Mouse (Mus musculus): ENCODE measurements around the gene Ptgds. TPM values are rescaled to one million over a fixed set of nuclear protein-coding genes. Genes with fewer than 3 reads are reported as not detected.

The Ptgds gene
- 100 to 1,000 TPM; 665 to 881 TPM for total RNA-seq (2021)

DNA sequence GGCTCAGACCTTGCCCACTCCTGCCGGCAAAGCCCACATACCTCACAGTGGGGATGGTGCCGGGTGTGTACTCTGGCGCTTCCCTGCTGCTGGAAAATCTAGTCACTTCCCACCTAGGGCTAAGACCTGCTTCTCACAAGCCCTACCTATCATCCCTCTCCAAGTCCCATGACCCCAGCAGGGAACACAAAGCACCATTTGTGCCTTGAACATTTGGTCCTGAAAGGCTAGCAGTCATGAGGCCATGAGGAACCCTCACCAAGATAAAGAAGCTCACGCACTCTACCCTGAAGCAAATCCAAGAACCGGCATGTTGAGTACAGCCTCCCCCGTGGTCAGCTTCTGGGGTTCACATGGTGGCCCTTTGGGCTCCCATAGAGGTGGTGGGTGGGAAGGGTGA, at the start of gene Ptgds:
TSS of gene Ptgds (minus strand) at position 78 of the 400 bp plus-strand sequence.
- no peak for DNase-seq
- intact Hi-C loops (cut with DNase I) = no loop called here

DNA sequence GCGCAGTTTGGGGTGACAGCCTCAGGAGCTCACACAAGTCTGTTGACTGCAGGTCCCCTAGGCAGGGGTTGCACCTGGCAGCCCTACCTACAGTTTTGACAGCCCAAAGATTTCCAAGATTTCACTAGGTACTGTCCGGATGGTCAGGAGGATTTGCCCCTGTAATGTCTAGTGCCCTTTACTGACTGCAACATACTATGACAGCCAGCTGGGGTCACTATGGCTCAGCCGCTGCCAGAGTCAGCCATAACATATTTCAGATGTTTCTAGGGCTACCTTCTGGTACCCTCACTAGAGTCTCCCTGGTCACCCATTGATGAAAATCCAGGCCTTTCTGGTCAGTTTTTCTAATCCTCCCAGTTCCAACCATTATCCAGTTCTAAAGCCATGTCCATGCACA, 40.1 kb upstream of the Ptgds start:
- intact Hi-C loops (cut with DNase I) = no loop called here
- DNase-seq = no peak

DNA sequence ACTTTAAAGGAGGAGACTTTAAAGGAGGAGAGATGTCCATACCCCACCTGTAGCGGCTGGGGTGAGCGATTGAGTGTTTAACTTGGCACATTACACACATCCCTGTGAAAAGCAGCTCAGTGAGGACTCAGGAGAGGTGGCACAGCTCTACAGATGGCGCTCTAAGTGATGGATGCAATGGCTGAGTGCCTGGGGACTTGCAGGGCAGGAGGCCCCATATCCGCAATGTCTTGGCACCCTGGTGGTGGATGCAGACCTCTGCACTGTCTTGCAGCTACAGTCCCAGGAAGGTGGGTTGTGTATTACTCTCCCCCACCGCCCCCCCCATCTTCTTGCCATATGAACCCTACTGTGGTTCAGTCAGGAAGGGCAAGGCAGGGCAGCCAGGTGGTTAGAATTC, 37.1 kb upstream of the Ptgds start:
- intact Hi-C loops (cut with DNase I) = no loop called here
- DNase-seq = no peak

DNA sequence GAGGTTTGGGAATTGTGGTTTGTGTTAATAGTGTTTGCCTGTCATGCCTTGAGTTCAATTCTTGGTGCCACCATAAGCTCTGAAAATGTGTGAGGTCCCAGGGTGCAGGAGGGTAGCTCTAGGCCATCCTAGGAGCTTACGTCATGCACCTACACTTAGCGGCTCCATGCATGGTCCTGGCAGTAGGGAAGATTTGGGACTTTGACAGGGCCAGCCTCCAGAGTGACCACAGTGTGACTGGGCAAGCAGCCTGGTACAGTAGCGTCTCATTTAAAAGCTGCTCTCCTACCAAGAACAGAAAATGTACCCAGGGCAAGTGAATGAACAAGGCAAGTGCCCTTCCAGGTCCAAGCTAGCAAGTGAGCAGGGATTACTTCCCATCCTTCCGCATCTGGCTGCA, 36.0 kb upstream of the Ptgds start:
- intact Hi-C loops (cut with DNase I) = no loop called here
- no peak for DNase-seq

DNA sequence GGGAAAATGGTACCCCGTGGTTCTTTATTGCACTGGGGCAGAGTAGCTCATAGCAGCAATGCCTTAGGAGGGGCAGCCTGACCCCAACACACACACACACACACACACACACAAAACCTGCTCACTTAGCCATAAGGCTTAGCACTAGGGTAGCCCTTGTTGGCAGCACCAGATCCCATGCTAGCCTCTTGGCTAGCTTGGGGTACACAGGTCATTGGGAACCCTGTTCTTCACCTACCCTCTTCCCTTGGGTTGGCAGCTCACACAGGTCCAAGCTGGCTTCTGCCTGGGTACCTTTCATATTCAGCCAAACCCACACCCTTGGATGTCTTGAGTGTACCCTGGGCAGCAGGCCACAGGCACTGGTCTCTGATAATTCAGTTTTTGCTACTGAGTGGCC, 35.2 kb upstream of the Ptgds start:
- DNase-seq = no peak
- intact Hi-C loops (cut with DNase I) = no loop called here

DNA sequence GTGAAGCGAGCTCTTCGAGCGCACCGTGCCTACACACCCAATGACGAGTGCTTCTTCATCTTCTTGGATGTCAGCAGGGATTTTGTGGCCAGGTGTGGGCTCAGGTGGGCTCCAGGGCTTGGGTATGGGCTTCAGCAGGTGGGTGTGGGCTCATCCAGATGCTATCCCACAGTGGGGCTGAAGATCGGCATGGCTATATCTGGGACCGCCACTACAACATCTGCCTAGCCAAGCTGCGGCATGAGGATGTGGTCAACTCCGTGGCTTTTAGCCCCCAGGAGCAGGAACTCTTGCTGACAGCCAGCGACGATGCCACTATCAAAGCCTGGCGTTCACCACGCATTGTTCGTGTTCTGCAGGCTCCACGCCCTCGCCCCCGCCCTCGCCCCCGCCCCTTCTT, 34.7 kb upstream of the Ptgds start:
- intact Hi-C loops (cut with DNase I) = no loop called here
- no peak for DNase-seq

DNA sequence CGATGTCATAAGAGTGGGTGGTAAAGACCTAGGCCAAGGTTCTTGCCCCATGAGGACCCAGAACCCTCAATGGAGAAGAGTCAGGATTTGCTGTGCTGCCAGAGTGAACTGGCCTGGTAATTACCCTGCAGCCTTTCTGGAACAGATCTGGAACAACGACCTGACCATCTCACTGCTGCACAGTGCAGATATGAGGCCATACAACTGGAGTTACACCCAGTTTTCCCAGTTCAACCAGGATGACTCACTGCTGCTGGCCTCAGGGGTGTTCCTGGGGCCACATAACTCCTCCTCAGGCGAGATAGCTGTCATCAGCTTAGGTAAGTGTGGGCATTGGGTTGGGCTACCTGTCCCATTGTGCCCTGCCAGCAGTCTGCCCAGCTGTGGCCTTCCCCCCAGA, 32.9 kb upstream of the Ptgds start:
- intact Hi-C loops (cut with DNase I) = no loop called here
- no peak for DNase-seq

DNA sequence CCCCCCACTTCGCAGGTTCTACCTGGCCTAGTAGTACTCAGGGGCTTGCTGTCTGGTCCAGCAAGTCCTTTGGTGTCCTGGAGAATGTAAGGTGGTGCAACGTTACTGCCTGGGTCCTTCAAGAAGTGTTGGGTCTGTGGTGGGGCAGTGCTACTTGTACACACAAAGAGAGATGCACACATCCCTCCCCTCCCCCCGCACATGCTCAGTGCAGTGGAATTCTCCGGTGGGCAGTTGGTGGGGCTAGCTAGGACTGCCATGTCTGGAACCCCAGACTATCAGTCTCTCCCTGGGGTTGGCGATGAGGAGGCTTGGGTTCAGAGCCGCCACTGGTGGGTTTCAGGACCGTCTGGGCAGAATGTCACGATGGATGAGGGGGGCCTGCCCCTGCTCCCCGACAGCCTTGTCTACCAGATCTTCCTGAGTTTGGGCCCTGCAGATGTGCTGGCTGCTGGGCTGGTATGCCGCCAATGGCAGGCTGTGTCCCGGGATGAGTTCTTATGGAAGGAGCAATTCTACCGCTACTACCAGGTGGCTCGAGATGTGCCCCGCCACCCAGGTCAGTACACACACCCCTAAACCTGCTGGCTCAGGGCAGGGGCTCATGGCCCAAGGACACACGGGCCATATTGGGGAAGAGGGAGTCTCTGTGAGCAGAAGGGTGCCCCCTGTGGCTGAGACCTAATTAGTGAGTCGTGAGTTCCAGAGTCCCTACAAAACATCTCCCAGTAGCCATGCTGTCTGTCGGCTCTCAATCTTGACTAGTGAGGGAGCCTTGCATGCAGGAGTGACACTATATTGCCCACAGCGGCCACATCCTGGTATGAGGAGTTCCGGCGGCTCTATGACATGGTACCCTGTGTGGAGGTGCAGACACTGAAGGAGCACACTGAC, 32.0 kb upstream of the Ptgds start, which contains the start of gene C8g:
TSS of gene C8g (minus strand) at position 127 of the 894 bp plus-strand sequence.
- intact Hi-C loops (cut with DNase I) = no loop called here

DNA sequence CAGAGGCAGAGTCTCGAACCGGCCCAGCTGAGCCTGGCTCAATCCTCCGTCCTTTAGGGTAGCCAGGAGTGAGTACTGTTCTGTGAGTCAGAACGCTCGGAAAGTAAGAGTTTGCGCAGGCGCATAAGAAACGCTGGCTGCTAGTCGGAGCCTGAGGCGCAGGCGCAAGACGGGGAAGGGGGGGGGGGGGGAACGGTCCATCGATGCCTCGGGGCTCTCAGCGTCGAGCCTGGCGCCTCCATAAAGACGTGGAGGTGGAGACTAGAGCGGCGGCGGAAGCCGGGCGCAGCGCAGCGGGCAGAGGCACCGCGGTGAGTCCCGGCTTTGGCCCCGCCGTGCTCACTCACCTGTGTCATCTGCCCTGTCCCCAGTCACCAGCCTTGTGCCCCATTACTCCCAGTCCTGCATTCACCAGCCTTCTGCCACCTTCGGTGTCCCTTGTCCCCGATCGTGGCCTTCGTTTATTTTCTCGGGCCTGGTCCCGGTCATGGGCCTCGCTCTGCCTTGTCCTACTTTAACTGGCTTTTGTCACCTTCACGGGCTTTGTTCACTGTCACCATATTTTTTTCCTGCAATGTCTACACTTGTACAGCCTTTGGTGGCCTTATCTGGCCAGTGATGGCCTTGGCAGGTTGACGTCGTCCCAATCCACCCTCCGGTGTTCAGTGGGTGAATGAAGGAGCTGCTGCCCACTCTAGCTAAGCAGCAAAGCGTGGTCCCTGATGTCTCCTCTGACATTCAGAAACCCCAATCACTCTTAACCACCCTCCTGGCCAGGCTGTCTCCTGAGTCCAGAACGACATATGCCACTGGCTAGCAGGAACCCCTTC, 30.9 kb upstream of the Ptgds start, which contains the start of gene Fbxw5:
TSS of gene Fbxw5 (plus strand) at position 175 of the 830 bp plus-strand sequence.
- DNase-seq = peak; percentile 89
- intact Hi-C loops (cut with DNase I) = no loop called here

More for the DNA sequence above, 32.0 kb upstream of the Ptgds start, which contains the start of gene C8g:
- no peak for DNase-seq

DNA sequence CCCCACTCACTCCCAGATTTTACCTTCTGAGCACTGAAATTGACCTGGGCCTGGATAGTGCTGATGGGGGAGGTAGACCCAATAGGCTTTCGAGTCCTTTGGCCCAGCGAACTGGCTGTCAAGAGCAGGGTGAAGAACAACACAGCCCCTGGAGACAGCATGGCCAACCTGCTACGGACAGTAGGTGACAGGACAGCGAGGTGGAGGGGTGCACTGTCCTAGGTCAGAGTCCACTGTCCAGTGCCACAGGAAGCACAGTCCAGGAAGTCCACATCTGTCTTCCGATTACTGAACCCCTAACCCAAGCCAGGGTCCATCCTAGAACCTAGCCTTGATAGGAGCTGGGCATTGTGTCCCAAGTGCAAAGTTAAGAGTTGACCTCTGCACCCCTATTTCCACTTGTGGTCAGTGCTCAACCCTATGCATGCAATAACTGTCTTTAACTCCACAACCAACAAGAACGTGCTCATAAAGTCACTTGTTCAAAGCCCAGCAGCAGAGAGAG, 30.3 kb upstream of the Ptgds start:
- intact Hi-C loops (cut with DNase I) = no loop called here
- no peak for DNase-seq

DNA sequence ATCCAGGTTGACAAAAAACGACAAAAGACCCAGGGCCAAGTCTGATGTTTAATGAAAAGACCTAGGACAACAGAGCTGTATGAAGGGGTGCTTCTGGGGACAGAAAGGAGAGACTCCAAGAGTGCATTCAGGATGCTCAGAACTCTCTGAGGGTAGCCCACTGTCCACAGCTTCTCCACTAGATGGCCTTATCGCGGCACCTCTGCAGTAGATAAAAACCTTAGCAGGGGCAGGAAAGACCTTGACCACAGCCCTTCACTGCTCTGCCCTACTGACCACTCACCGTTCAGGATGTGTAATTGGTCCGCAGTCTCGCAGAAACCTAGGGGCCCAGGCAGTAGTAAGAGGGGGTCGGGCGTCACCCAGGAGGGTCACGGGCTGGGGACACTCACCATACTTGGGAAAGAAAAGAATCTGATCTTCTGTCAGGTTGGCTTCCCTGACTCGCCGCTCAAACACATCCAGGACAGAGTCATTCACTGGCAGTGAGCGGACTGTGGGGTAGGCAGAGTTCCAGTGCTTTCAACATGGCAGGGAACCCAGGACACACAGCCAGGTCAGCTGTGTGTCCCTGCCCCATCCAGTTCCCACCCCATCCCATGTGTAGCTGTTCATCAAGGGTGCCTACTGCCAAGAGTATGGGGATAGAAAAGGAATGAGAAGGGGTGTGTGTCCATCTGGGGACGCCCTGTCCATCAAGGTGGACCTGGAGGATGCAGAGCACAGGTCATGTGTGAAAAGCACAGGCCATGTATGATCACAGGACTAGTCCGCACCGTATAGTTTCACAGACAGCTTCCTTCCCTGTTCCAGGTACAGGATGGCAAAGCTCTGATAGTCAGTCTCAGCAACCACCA, 29.0 kb upstream of the Ptgds start:
- intact Hi-C loops (cut with DNase I) = no loop called here
- no peak for DNase-seq

DNA sequence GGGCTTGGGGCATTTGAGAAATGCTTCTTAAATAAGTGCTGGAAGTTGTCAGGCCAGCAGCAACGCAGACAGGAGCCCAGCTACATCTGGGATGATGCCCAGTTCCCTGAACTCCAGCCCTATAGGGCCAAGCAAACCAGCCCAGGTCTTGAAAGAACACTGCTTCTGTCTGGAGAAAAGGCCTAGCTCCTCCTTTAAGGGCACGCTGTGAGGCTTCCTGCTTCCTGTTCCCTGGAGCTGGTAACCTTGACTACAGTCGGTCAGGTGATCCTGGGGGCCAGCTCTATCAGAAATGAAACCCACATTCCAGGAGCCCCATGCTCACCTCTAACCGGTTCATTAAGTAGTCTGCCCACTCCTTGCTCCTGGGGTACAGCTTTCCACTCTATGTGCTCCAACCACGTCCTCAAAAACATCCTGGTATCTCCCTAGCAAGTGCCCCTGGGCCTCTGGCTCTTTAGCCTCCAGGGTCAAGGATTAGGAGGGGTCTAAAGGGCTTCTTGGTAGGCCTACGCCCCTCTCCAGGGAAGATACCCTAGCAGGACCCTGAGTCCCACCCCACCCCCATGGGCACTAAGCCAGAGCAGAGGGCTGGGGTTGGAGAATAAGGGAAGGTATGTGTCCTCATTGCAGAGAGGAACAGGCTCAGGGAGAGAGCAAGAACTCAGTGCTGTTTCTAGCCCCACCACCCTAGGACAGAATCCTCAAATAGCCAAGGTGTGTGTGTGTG, 28.2 kb upstream of the Ptgds start:
- DNase-seq = no peak
- intact Hi-C loops (cut with DNase I) = no loop called here

DNA sequence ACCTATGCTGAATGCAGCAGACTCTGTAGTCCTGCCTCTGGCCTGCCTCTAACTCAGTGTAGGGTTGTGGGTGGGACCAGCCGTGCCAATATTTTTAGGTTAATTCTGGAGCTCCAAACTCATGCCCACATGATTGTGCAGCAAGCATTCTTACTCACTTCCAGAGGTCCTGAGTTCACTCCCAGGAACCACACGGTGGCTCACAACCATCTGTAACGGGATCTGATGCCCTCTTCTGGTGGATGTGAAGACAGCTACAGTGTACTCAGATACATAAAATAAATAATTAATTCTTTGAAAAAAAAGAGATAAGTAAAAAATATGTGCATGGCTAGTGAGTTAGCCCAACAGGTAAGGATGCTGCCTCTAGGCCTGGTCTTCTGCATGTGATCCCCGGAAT, 26.6 kb upstream of the Ptgds start:
- intact Hi-C loops (cut with DNase I) = no loop called here
- DNase-seq = no peak

DNA sequence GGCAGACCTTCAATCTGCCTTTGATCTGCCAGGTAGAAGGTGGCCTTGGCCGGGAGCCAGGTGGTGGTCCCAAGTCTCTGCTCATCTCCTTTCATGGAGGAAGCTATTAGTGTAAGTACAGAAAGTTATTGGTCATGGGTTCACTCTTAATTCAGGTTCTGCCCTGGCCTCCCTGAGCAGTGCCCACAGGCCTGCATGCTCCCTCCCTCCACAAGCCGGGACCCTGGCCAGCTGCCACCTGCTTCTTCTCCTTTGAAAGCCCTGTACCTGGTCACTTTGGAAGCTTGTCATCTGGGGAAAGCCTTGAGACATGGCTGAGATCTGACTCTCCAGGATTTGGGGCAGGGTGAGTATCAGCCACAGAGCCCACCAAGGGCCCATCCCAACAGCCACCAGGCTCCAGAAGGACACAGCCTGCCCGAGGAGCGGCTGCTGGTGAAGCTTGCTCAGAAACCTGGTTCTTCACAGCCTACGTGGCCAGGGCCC, 23.7 kb upstream of the Ptgds start, which contains the start of gene Lcn12:
TSS of gene Lcn12 (minus strand) at position 436 of the 486 bp plus-strand sequence.
- no peak for DNase-seq
- intact Hi-C loops (cut with DNase I) = no loop called here

DNA sequence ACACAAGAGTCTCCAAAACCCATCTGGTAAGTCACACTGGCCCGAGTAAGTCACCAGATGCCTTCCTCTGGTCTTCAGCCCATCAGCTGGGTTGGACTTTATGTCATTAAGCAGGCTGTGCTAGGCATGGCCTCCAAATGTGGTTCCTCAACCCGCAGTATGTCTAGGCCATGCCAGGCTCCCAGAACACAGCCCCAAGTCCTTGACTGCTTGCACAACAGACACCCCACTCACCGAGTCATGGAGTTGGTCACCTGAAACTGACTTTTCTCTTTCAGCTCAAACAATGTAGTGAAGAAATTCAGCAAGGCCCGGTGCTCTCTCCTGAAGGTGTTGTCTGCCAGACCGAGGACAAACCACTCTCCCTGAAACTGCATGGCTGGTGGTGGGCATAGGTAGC, 23.1 kb upstream of the Ptgds start:
- intact Hi-C loops (cut with DNase I) = no loop called here
- no peak for DNase-seq

DNA sequence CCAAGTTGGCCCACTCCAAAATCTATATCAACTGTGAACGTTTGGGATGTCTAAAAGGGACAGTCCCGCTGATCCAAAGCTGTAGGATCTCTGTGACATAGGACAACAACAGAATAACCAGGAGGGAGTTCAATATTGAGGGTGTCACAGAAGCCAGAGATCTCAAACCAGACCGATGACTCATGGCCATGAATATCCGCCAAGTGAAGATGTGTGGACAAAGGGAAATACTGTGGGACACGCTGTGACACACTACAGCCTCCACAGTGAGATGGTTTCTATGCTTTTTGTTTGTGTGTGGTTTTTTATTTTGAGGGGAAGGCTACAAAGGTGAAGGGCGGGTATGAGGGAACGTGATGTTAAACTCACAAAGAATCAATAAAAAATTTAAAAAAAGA, 18.8 kb upstream of the Ptgds start:
- DNase-seq = no peak
- intact Hi-C loops (cut with DNase I) = no loop called here

DNA sequence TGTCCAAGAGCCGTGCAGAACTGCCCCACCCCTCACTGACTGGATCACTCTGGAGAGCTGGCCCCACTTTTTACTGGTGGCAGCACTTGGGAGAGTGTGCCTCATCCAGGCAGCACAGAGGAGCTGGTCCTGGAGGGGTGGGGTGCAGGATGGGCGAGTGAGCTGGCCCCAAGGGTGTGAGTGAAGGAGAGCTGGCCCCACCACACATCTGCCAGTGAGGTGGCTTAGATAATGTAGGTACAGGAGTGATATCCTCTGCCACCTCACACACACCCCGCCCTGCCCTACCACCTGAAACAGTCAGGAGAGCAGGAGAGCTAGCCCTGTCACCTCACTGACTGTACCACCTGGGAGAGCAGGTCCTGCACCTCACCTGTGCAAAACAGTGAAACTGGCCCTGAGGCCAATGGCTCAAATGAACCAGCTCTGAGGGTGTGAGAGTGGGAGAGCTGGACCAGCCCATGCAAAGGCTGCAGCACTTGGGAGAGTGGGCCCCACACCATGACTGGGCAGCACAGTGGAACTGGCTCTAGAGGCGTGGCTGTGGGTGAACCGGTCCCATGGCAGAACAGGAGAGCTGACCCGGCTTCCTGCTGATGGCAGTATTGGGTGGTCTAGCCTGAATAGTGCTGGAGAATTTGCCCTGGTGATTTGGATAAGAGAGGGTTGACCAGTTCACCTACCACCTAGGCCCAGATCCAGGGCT, 18.3 kb upstream of the Ptgds start:
- DNase-seq = no peak
- intact Hi-C loops (cut with DNase I) = no loop called here

DNA sequence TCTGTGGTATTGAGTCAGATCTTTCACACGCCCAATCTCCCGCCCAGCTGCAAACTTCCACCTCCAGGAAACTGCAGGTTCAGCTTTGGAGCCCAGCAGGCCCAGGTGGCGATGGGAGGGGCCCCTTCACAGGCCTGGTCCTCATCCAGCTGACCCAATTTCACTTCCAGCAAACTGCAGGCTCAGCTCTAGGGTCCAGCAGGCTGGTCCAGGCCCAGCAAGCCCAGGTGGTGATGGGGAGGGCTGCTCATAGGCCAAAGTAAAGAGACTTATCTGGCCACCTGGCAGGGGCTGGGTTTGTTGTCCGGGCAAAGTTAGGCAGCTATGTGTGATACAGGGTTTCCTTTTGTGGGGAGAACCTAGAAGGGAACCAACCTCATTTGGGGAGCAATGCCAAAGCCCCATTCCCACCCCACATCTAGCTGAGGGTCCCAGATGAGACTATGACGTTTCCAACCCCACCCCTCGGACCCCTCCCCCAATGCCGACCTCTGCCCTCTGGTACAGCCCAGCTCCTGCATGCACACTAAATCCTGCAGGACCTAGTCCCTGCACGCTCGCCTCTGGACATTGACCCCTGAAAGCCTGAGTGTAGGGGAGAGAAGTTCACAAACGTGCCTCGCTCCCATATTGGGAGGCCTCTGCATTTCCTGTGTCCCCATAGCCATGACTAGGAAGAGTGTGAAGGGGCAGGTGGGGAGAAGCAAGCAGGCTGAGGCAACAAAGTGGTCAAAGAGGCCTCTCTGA, 15.2 kb upstream of the Ptgds start:
- peak; percentile 59 for DNase-seq
- intact Hi-C loops (cut with DNase I) = no loop called here
